Mouse (Mus musculus) liver (tissue): ENCODE data around the gene Tmem125.
"Not testable (repeated sequence)": the region's sequence is repeated elsewhere in the genome, so short reads cannot be mapped to it uniquely, and the experiment has no call there.

Experiments
- DNase-seq: peaks from one replicate; pipeline ENCODE4 v3.0.0-alpha.2; 2020; ENCODE audit warnings: mixed read lengths

Gene Tmem125

DNA sequence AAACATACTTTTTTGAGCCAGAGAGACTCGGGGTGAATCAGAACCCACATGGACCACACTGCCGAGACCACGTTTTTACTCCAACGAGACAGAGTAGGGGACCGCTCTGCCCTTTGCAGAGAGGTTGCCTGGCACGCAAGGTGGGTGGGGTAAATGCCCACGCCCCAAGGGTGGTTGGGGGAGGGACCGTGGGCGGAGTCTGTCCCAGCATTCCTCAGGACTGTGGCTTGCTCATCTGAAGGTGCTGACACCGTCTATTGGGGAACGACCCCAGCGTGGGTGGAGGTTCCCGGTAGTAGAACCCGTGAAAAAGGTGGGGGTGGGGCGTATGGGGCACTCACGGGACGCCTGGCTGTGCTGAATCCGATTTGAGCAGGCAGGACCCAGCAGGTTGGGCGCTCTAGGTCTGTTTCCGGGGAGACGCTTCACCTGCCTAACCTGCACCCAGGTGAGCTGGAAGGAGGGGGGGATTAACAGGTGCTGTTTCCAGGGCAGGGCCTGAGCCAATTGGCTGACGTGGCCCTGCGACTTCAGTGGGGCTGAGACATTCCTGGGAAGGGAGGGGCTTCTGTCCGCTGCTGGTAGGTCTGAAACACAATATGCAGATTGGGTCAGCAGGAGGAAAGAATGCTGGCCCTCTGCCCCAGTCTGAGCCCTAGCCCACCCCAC, at the start of gene Tmem125:
Gene Tmem125 (minus strand): TSS at position 453 of the 669 bp plus-strand sequence.
- DNase-seq: peak; percentile 72

DNA sequence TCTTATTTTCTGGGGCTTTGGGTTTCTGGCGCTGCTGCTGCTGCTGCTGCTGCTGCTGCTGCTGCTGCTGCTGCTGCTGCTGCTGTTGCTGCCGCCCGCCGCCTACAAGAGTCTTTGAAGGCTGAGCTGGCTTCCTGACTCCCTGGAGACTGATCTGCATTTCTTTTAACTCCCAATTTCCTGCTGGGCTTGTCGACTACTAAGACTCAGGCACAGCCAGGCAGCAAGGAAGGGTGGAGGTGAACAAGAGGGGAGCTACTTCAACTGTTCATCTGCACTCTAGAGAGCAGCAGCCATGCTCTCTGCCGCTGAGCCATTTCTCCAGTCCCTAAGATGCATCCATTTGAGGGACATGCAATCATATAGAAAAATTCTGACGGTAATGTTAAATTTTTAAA, 45.9 kb upstream of the Tmem125 start:
- DNase-seq: no peak

DNA sequence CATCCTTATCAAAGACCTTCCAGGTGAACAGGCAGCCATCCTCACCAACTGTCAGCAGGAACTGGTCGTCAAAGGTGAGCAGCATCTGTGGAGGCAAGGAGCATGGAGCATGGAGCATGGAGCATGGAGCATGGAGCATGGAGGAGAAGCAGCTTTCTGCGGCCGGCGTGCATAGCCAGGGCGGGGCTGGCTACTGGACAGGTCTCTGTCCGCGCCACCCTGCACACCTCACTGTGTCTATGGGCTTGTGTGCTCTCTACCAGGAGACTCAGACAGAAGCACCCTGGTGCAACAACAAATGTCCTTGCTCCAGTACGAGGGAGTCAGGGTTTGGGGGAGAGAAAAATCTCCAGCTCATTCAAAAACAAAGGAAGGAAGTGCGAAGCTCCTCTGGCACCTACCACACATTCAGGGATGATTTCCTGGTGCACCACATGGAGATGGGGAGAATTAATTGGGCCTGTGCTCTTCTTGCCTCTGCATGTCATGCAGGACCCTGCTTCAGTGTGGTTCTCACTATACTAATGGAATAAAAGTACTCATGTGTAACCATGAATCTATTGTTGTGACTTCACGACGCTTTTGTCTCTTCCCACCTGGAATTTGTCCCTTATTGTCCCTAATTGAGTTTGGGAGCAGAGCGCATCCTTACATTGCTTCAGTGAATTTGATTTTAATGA, 45.3 kb upstream of the Tmem125 start:
- no peak for DNase-seq

DNA sequence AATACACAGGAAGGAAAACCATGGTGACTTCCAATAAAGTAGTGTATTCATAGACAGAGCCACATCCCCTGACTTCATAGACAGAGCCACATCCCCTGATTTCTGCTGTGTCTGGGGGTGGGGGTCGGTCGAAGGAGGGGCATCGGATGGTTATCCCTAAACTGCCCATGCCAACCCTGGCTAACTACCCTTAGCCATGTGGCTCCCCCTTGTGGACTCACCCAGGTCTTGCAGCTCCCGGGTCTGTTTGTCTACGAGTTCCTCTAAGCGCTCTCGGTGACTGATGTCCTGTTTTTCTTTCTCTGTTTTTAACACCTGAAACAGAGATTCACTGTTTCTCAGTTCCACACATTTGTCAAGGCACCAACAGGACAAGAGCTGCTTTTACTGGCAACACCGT, 38.8 kb upstream of the Tmem125 start:
- no peak for DNase-seq

DNA sequence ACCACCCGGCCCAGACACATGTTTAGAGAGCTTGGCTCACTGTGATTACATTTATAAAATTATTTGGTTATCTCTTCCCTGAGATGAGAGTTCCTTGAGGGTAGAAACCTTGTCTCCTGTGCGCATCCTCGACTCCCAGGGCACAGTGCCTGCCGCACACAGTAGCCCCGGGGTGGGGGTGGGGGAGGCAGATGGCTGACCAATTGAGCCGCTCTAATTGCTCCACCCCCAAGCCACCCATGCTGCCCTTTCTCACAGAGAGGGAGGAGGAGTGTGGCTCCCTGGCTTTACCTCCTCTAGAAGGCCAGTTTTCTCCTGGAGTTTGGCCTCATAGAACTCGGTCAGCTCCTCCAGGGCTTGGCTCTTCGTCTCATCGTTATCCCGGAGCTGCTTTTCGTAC, 37.7 kb upstream of the Tmem125 start:
- no peak for DNase-seq

DNA sequence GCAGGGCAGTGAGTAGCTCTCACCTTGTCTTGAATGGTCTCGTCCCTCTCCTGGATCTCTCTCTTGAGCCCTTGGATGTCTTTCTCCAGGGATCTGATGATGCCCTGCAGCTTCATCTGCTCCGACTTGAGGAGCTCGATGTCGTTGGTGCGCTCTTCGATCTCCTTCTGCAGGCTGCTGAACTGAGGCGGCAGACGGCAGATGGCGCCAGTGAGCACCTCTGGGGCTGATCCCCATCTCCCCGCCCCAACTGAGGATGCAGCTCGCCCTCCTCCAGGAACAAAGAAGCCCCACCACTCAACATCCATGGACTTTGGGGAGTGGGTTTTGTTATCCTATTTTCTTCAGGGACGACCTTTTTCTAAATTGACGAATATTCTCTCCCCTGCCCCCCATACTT, 35.5 kb upstream of the Tmem125 start:
- DNase-seq: peak; percentile 51

DNA sequence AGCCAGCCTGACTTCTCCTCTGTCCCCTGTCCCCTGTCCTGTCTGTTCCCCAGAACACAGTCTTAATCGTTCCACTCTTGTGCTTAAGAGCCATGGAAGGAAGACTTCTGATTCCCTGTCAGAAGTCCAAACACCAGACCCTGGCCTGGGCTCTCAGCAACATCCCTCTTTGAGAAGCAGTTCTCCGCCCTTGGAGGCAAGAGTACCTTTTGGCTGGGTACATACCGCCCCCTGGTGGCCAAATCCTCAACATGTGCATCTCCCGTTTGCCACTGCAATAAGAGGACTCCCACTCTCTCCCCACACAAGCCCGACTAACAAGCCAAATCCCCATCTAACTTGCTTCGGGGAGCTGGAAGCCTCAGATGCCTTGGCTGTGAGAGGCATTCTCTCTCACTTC, 32.3 kb upstream of the Tmem125 start:
- peak; percentile 88 for DNase-seq

DNA sequence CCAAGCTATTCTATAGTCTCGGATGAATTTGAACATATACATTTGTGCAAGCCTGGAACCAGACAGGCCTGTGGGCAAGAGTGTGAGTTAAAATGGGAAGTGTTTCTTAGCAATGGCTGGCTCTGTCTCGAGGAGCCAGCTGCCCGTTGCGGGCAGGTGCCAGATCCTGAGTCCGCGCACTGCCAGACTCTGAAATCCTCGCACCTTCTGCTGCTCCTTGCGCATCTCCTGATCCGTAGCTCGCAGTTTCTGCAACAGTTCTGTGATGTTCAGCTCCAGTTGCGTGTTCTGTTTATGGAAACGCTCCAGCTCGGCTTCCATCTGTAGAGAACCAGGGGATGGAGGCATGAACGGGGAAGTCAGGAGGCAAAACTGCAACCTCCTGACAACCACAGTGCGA, 27.6 kb upstream of the Tmem125 start:
- DNase-seq: no peak

DNA sequence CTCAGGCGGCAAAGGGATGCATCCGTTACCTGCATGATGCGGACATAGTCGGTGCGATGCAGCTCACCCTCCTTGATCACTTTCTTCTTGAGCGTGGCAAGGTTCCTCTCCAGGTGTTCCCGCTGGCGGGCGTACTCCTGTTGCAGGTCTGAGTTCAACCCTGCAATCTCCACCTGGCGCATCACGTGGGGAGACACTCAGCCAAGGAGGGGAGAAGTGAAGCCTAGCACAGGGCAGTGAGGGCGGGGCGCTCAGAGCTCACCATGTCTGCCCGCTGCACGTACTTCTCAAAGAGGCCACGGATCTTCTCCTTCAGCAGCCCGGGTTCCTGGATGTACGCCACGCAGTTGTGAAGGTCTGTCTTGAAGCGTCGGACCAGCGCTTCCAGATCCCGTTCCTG, 25.5 kb upstream of the Tmem125 start:
- DNase-seq: peak; percentile 72

DNA sequence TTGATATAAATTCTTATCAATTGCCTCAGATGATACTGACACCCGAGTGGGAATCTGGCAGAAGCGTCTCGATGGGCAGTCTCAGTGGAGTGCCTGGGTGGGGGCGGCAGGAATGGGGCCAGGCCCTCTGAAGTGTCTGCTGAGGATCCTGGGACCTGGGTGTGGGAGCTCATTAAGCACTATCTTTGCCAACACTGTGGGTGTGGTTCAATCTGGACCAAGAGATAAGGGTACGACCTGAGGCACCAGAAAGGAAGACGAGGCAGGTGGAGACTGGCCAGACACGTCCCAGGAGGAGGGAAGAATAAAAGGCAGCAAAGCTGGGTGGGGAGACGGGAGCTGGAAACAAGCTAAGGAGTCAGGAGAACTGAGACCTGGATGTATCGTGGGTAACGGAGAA, 24.9 kb upstream of the Tmem125 start:
- peak; percentile 86 for DNase-seq

DNA sequence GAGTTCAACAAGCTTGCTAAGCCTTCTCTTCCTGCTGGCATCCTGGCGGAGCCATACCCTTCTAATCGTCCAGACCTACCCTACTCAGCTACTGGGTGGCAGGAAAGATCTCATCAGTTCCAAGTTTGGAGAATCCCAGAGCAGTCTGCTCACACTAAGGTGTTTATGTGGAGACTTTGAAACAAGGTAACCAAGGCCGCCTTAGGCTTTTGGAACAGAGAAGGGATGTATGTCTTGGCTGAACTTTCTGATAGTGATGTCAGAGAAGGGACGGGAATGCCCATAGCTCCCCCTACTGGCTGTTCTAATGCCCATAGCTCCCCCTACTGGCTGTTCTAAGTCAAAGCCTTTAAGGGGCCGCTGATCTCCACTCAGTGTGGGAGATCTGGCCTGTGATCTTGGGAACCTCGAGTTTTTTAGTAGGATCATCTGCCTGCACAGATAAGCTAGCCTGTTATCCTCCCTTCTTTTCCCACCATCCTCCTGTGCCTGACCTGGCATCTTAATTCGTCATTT, 22.4 kb upstream of the Tmem125 start:
- DNase-seq: peak; percentile 56

DNA sequence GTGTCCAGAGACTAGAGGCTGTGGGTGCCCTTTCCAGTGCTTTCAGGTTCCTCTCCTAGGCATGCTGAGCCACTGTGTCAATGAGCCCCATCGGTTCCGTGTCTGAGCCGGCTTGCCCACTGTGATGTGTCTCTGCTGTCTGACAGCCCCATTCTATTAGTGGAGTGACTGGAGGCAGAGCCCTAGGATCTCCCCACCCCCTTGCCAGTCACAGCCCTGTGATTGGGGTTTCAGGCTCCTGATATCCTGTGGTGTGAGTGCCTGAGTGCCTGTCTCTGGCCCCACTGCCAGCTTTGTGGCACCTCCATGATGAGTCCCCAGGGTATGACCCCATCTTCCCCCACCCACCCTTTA, 21.1 kb upstream of the Tmem125 start:
- no peak for DNase-seq

DNA sequence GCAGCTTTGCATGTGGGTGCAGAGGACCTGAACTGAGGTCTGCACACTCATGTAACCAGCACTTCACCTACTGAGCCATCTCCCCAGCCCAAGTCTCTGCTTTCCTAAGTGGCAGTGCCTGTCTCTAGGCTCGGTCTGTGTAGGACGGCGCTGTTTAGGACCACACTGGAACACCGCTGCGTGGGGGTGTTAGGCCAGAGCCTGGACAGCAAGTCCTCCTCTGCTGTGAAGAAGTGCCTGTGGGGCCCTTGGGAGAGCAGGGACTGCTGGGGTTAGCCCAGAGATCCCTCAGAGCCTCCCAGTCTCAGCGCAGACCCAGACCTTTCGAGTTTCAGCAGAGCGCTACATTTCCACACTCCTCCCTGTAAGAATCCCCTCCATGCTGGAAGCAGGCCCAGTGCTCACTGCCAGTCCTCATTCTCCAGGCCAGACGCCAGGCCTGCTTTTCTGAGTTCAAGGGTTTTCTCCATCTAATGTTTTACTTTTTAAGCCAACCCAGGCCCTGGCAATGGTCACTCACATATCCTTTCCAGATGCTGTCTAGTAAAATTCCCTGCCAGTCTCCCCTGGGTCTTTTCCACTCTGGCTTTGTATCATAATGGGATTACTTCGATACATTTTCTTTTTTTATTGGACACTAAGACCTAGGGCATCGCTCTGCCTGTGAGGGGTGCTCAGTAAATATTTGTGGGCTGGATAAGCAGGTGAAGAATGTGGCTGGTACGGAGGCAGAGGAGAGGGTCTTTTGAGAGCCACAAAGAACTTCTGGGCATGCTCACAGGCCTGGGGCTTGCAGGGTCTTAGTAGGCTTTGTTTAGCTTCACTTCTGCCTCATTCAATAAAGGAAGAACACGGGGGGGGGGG, 20.4 kb upstream of the Tmem125 start:
- DNase-seq: no peak

DNA sequence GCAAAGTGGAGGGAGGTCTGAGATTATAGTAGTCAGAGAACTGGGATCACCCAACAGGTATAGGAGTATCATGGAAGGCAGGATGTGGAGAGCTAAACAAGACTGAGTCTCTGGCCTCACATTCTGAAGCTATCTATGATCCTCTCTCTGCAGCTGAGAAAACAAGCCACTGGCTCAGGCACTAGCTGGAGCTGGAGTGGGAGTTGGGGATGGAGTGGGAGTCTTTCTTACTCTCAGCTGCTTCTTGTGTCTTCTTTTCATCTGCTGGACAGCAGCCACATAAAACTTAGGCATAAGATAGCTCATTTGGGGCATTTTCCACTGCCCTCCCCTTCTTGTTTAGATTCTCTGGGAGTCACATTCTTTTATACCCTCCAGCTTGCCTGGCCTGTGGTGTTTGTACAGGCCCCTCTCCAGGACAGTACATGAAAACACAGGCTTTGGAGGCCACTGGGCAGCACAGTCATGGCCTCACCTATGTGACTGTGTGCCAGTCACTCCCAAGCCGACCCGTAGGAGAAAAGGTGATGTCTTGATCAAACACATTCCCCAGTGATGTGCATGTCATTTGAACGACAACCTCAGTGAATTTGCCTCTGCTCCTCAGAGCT, 9.3 kb upstream of the Tmem125 start:
- DNase-seq: no peak

DNA sequence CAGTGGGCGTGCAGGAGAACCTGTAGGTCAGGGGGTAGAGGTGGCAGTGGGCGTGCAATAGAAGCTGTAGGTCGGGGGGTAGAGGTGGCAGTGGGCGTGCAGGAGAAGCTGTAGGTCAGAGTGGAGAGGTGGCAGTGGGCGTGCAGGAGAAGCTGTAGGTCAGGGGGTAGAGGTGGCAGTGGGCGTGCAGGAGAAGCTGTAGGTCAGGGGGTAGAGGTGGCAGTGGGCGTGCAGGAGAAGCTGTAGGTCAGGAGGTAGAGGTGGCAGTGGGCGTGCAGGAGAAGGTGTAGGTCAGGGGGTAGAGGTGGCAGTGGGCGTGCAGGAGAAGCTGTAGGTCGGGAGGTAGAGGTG, 4.3 kb upstream of the Tmem125 start:
- peak; percentile 82 for DNase-seq

DNA sequence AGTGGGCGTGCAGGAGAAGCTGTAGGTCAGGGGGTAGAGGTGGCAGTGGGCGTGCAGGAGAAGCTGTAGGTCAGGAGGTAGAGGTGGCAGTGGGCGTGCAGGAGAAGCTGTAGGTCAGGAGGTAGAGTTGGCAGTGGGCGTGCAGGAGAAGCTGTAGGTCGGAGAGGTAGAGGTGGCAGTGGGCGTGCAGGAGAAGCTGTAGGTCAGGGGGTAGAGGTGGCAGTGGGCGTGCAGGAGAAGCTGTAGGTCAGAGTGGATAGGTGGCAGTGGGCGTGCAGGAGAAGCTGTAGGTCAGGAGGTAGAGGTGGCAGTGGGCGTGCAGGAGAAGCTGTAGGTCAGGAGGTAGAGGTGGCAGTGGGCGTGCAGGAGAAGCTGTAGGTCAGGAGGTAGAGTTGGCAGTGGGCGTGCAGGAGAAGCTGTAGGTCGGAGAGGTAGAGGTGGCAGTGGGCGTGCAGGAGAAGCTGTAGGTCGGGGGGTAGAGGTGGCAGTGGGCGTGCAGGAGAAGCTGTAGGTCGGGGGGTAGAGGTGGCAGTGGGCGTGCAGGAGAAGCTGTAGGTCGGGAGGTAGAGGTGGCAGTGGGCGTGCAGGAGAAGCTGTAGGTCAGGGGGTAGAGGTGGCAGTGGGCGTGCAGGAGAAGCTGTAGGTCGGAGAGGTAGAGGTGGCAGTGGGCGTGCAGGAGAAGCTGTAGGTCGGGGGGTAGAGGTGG, 3.7 kb upstream of the Tmem125 start:
- not testable (repeated sequence) for DNase-seq

DNA sequence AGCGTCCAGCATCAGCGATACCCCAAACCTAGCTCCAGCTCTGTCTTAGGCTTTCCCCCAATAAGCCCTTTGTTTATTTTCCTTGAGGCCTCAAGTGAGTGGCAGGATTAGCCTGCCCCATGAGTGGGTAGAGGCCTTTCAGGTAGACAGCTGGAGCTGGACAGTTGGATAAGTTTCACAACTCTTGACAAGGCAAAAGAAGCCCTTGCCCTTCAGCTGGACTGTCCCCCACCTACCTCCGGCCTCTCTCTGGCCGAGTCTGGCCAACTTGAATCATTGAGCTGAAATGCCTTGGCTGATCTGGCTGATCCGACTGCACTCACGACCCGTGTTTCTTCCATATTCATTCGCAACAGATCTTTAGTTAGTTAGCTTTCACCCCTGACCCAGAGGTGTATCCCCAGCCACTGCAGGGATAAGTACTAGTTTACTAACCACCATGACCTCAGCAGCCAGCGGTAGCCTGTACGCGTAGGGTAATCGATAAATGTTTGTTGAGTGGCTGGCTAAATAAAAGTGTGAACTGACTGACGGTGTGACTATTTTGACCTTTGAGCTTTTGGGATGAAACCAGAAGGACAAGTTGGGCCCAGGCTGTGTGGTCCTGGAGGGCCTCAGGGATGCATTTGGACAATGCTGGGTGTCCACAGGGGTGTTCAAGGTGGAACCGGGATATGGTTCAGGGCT, 740 bp upstream of the Tmem125 start:
- no peak for DNase-seq

DNA sequence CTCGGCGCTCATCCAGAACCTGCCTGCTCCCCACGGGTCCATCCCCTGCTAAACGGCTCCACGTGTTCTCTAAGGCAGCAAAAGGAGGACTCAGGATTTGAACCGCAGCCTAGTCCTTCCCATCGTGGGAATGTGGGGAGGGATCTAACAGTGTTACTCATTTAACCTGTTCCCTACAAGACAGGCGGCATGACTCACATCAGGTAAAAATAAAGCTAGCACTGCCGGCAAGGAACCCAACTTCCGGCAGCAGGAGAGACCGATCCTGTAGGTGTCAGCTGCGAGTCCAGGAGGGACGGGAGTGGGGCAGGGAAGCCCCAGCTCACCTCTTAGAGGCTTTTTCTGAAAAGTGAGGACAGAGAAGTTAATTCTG, 700 bp downstream of the Tmem125 start:
- no peak for DNase-seq

DNA sequence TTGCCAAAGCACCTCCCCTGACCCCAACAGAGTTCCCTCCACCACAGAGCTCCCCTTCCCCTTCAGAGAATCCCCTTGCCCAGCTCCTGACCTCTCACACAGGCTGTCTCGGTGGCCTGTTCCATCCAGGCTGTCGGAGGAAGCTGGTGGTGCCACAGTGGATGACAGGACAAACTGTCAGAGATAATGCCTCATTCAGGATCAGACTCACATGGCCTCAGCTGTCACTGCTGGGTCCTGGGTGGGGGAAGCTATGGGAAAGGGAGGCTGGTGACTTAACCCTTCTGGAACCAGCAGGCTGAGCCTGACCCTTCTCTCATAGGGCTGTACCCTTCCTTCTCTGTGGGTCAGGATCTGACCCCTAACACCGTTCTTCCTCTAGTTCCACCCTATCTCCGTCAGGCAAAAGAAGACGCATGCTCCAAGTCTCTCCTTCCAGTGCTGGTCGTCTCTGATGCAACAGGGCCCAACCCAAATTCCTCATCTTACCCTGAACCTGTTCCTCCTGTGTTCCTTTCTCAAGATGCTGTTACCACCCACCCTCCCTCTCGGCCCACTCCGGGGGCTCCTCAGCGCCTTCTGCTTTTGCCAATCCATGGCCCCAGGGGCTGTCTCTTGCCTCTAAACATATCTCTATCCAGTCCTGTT, 1.2 kb downstream of the Tmem125 start:
- no peak for DNase-seq

DNA sequence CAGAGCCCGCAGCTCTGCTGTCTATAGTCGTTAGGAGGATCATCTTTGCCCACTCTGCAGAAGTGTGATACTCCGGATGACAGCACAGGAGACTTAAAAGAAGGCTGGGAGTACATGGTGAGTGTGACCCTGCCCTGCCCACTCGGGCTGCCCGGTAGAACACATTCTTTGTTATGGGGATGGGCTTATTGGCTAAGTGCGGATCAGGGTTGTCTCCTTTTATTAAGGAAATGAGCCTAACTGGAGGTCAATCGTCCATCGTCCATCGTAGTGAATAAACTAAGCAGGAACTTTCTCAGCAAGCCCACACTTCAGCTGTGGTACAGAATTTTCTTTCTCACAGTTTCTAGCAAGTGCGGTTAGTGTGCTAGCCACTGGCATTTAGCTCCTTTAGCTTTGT, 3.9 kb downstream of the Tmem125 start:
- DNase-seq: no peak

DNA sequence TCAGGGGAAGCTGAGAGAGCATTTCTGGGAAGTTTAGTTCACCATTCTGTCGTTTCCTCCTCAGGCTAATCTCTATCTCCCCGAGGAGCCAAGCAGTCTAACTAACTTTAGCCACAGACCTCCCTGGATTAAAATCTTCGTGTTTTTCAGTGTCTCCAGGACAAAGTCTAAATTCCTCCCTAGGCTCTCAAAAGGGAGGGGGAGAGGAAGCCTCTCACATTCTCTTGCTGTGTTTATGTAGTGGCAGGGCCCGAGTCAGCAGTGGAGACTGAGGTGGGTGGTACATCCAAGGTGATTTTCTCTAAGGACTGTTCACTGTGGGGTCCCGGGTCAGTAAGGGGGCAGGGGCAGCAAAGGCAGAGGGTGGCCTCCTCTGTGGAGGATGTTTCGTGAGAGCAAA, 6.0 kb downstream of the Tmem125 start:
- DNase-seq: no peak

DNA sequence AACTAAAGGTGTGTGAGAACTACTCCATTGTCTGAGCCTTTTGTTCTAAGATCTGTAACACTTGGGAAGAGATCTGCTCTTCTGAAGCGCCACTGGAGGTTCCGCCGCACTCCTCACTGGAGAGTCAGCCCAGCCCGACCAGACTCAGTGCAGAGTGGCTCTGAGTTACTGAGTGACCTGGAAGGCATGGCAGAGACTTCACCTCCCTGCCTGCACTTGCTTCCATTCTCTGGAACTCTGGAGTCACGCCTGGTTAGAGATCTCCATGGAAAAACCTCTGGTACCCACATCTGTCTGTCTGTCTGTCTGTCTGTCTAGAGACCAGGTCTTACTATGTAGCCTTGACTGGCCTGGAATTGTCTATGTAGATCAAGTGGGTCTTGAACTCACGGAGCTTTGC, 8.2 kb downstream of the Tmem125 start:
- DNase-seq: no peak
